24 mouse cellular contexts compared by ENCODE assay signal in the genomic region with DNA sequence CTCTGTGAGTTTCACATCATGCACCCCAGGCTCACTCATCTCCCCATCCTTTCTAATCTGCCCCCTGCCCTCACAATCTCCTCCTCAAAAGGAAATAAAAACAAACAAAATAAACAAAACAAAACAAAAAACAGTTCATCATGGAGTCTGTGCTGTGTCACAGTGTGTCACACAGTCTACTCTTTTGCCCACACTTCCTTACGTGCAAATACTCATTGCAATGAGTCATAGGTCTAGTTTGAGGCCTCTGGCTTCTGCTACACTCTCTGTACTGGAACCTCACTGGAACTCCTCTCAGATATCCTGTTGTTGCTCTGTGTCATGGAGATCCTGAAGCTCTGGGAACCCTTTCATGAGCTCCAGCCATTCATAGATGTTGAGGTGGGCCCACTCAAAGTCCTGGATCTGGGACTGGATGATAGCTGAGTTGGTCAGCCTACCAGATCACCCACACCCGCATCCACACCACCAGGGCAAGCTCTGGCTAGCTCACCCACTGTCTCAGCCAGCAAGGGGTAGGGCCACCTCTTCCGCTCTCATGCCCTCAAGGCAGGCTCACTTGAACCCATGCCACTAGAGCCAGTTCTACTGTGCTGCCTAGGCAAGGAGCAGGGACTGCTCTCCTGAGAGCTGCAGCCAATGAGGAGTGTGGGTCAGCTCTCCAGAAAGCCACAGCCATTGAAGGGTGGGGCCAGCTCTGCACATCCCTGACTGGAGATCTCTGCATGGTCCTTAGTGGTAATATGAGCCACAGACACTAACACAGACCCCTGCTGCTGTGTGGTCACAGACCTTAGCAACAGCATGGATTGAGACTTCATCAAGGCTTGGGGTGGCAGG. TPM values are rescaled to one million over a fixed set of nuclear protein-coding genes. Genes with fewer than 3 reads are reported as not detected.
A peak's percentile ranks its signal among the peaks of the same experiment; 100 is the strongest.
DNase-seq lines count a peak whose midpoint lies in the region; TF ChIP-seq lines count a peak whose summit lies in the region.
"Had no signal": no experiment of that assay in that cellular context is flagged by ENCODE, and none has a peak within 500 bp of the region (broad histone marks: within the 10 kb centered on the region; RNA-seq: fewer than 3 reads in every experiment).

No protein-coding gene starts in this region.

- H3K27ac ChIP-seq in macrophage = peak overlapping the region; percentile 28
- no peak overlapping the region for H3K27ac ChIP-seq in left cerebral cortex, adult 2 months
- H3K27ac ChIP-seq: embryonic facial prominence, embryonic 10.5 days; forebrain, embryonic 15.5 days; heart, embryonic 10.5 days; hindbrain, embryonic 12.5 days; layer of hippocampus, adult 2 months; midbrain, embryonic 15.5 days; neural tube, embryonic 15.5 days had no signal

- TF ChIP-seq CTCF in left cerebral cortex, adult 2 months (IDR thresholded peaks at IDR 0.05) = no peak

- H3K36me3 ChIP-seq in erythroblast, embryonic 14.5 days (ENCODE audit: control insufficient read depth) = peaks cover 97% of the 10 kb centered on the region
- H3K36me3 ChIP-seq in macrophage (ENCODE audit: inconsistent target) = no peaks in the 10 kb centered on the region
- H3K36me3 ChIP-seq: embryonic facial prominence, embryonic 10.5 days; forebrain, embryonic 15.5 days; heart, embryonic 10.5 days; hindbrain, embryonic 12.5 days; midbrain, embryonic 15.5 days; neural tube, embryonic 15.5 days had no signal

- DNase-seq in heart, adult 11 months = peak; percentile 88
- DNase-seq in heart, adult 9 months (ENCODE audit: low spot score in 2 of 2) = no peak
- DNase-seq in 416B (ENCODE audit: low read depth) = peak; percentile 31
- no peak for DNase-seq in testis, postnatal 14 days (ENCODE audit: low spot score)
- no peak for DNase-seq in left cerebral cortex, adult 2 months (ENCODE audit: extremely low spot score in 1 of 2, low spot score in 2 of 2)
- no peak for DNase-seq in testis, postnatal 10 days (ENCODE audit: low spot score)
- DNase-seq: adrenal gland, adult 8-10 months; cerebellum, adult 9-10 months; gastrocnemius, postnatal 36 days; heart, postnatal 10 days; kidney, adult 8-10 months; kidney, postnatal 14 days; lung, embryonic 14.5 days; right cerebral cortex, postnatal 14 days; spleen, adult 18-20 months had no signal

- WGBS in macrophage (ENCODE audit: missing documents) = 68% methylated on average over 2 of the region's 3 CpGs

- intact Hi-C loops in left cerebral cortex, adult 2 months (cut with DNase I) = no loop called here

- peaks cover 66% of the 10 kb centered on the region for H3K4me1 ChIP-seq in erythroblast, embryonic 14.5 days (ENCODE audit: control insufficient read depth)
- H3K4me1 ChIP-seq: embryonic facial prominence, embryonic 10.5 days; forebrain, embryonic 15.5 days; hindbrain, embryonic 12.5 days; midbrain, embryonic 15.5 days; neural tube, embryonic 15.5 days had no signal

- H3K4me3 ChIP-seq in erythroblast, embryonic 14.5 days (replicated peaks) = peak overlapping the region; percentile 13
- no peak overlapping the region for H3K4me3 ChIP-seq in macrophage (ENCODE audit: inconsistent target)
- no peak overlapping the region for H3K4me3 ChIP-seq in left cerebral cortex, adult 2 months
- H3K4me3 ChIP-seq: embryonic facial prominence, embryonic 10.5 days; forebrain, embryonic 15.5 days; heart, embryonic 10.5 days; hindbrain, embryonic 12.5 days; layer of hippocampus, adult 2 months; midbrain, embryonic 15.5 days; neural tube, embryonic 15.5 days had no signal

- H3K27me3 ChIP-seq in erythroblast, embryonic 14.5 days (ENCODE audit: control insufficient read depth) = no peaks in the 10 kb centered on the region
- H3K27me3 ChIP-seq: forebrain, embryonic 15.5 days; hindbrain, embryonic 12.5 days; midbrain, embryonic 15.5 days; neural tube, embryonic 15.5 days had no signal

- no peaks in the 10 kb centered on the region for H3K79me2 ChIP-seq in macrophage (ENCODE audit: inconsistent target)

- no peaks in the 10 kb centered on the region for H3K9me3 ChIP-seq in erythroblast, embryonic 14.5 days (ENCODE audit: control insufficient read depth, low read length)
- H3K9me3 ChIP-seq: embryonic facial prominence, embryonic 10.5 days; forebrain, embryonic 15.5 days; heart, embryonic 10.5 days; hindbrain, embryonic 12.5 days; midbrain, embryonic 15.5 days; neural tube, embryonic 15.5 days had no signal

RNA-seq across cellular contexts. Expression of gene Slc22a4, which starts 8.8 kb away (rescaled TPM):
- 10.1 and 12.5 TPM in 2 replicates for polyA plus RNA-seq in erythroblast, embryonic 14.5 days (2012)
- total RNA-seq in macrophage (2018; cell fraction: chromatin; rRNA removed) = 10 to 100 TPM in 13 of 26 experiments, 1 to 10 TPM in 13; 1.9 to 32.1 (median 9.7) TPM
- 1 to 10 TPM; 1.8 to 7.3 (median 3.7) TPM for total RNA-seq in macrophage (2018; cell fraction: cytosol; rRNA removed)
- total RNA-seq in macrophage (2018; cell fraction: nucleus; rRNA removed) = 10 to 100 TPM in 5 of 26 experiments, 1 to 10 TPM in 21; 1.1 to 17.3 (median 6.6) TPM
- 2.7 to 8.2 TPM (median 6.2 TPM) in 3 replicates for polyA plus RNA-seq in macrophage (2018)
- 1 to 10 TPM; 8.5 to 8.8 TPM for total RNA-seq in left cerebral cortex, adult 2 months (2021)

RNA-seq across cellular contexts. Expression of gene Slc22a21, which starts 39.0 kb away (rescaled TPM):
- 0.26 and 0.77 TPM in 2 replicates for polyA plus RNA-seq in erythroblast, embryonic 14.5 days (2012)
- 10 to 100 TPM in 15 of 26 experiments, 1 to 10 TPM in 11; 4.4 to 18.5 (median 10.5) TPM for total RNA-seq in macrophage (2018; cell fraction: chromatin; rRNA removed)
- 1 to 10 TPM in 22 of 26 experiments, under 1 TPM in 4; 0.76 to 2.5 (median 1.5) TPM for total RNA-seq in macrophage (2018; cell fraction: cytosol; rRNA removed)
- 10 to 100 TPM in 9 of 26 experiments, 1 to 10 TPM in 17; 3.7 to 19.7 (median 7.4) TPM for total RNA-seq in macrophage (2018; cell fraction: nucleus; rRNA removed)
- 0.66 to 2.6 TPM (median 1.7 TPM) in 3 replicates for polyA plus RNA-seq in macrophage (2018)
- 1 to 10 TPM; 1.3 TPM for total RNA-seq in left cerebral cortex, adult 2 months (2021)

RNA-seq across cellular contexts. Expression of gene Pdlim4, which starts 49.7 kb away (rescaled TPM):
- 0.10 and 0.17 TPM in 2 replicates for polyA plus RNA-seq in erythroblast, embryonic 14.5 days (2012)
- 10 to 100 TPM; 13.2 to 89.9 (median 45.3) TPM for total RNA-seq in macrophage (2018; cell fraction: chromatin; rRNA removed)
- total RNA-seq in macrophage (2018; cell fraction: cytosol; rRNA removed) = 10 to 100 TPM; 32.2 to 67.7 (median 41.7) TPM
- total RNA-seq in macrophage (2018; cell fraction: nucleus; rRNA removed) = 10 to 100 TPM; 15.0 to 75.9 (median 36.0) TPM
- polyA plus RNA-seq in macrophage (2018) = 33.9 to 78.0 TPM (median 67.8 TPM) in 3 replicates
- total RNA-seq in left cerebral cortex, adult 2 months (2021) = 10 to 100 TPM; 13.8 to 14.0 TPM

Comparison
In these comparisons a context has a peak if more than half of its experiments do, and no peak if none do; other contexts are left out.
1. DNase-seq: peak in heart, adult 11 months (single experiment) and 416B (single experiment); none in heart, adult 9 months (0 of 2), testis, postnatal 14 days (single experiment), left cerebral cortex, adult 2 months (0 of 2) and testis, postnatal 10 days (single experiment).
2. RNA of gene Pdlim4, which starts 49.7 kb away (polyA plus RNA-seq): 33.9 to 78.0 TPM in macrophage; 0.10 to 0.17 TPM in erythroblast, embryonic 14.5 days; every median in the first group is over 10 times any median in the second.